Mouse (Mus musculus) bone marrow macrophage, adult 2 months (primary cell): ENCODE data around the gene Mcoln3. TPM values are rescaled to one million over a fixed set of nuclear protein-coding genes. Genes with fewer than 3 reads are reported as not detected.
A peak's percentile ranks its signal among the peaks of the same experiment; 100 is the strongest.

Source experiments
- H3K27ac ChIP-seq: 2 replicates; pipeline ENCODE4 v1.5.1; 2012; ENCODE audit warnings: low read depth, low read length; ENCODE audit not compliant: insufficient read depth
- H3K4me1 ChIP-seq: 2 replicates; pipeline ENCODE4 v1.6.1; 2012; ENCODE audit warnings: low read length; ENCODE audit not compliant: control insufficient read depth, insufficient read depth
- H3K4me3 ChIP-seq: 2 replicates; pipeline ENCODE4 v1.5.1; 2012; ENCODE audit warnings: mild to moderate bottlenecking, low read length, moderate library complexity; ENCODE audit not compliant: insufficient read depth
- CTCF ChIP-seq: IDR thresholded peaks from 2 replicates; pipeline ENCODE4 v1.5.1; 2012; ENCODE audit warnings: low read depth, mild to moderate bottlenecking, low read length, moderate library complexity
- POLR2A ChIP-seq: IDR thresholded peaks from 2 replicates; pipeline ENCODE4 v1.6.1; 2012; ENCODE audit warnings: mild to moderate bottlenecking, low read depth, low read length, borderline replicate concordance
- polyA plus RNA-seq: library from polyadenylated mRNA; stranded (reverse); fragments of >200 nt; gene quantifications from 2 replicates; pipeline ENCODE4 v1.2.4, GENCODE M21; 2012; ENCODE audit not compliant: missing spikeins, insufficient read depth, insufficient read length

Gene Mcoln3
- polyA plus RNA-seq, 1 experiment, result 4.7 TPM

GRCm38 (mm10) chr3:146107116-146107849 is 10.0 kb upstream of the Mcoln3 start:
- Histone ChIP-seq H3K4me3 (peak overlapping the region; percentile 70), H3K4me1 (peaks cover 32% of the 10 kb centered on the region), H3K27ac (no peak overlapping the region)
- TF ChIP-seq POLR2A, result no peak
- TF ChIP-seq CTCF, result no peak

- TF ChIP-seq CTCF, result no peak
- no peak for TF ChIP-seq POLR2A
- Histone ChIP-seq H3K27ac (peak within 1 kb of the TSS; percentile 98), H3K4me1 (peaks cover 35% of the 10 kb centered on the region), H3K4me3 (peak within 1 kb of the TSS; percentile 70)
These were observed 9.2 kb upstream of the Mcoln3 start, which contains the start of gene Wdr63 for GRCm38 (mm10) chr3:146107921-146108571. Gene Wdr63, minus strand, starts transcription at chr3:146108130.

GRCm38 (mm10) chr3:146108945-146109344 is 8.3 kb upstream of the Mcoln3 start:
- H3K4me1 ChIP-seq, result peaks cover 41% of the 10 kb centered on the region
- peak overlapping the region; percentile 98 for H3K27ac ChIP-seq
- TF ChIP-seq POLR2A (no peak), CTCF (no peak)
- no peak overlapping the region for H3K4me3 ChIP-seq

DNA sequence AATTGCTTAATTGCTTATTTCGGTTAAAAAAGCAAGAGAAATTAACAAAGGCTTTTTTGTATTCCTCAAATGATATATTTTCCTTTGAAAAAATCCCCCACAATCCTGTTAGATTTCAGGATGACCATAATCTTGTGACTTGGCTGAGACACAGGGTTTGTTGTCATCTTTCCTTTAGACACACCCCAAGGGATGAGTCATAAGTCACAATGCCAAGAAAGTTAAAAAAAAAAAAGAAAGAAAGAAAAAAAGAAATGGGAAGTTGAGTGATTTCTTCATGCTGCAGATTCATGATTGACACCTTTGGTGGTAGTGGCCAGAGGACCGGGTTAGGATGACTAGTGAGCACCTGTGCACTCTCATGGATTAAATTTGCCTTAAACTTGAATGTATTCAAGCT is 6.9 kb upstream of the Mcoln3 start:
- Histone ChIP-seq H3K27ac (peak overlapping the region; percentile 73), H3K4me3 (no peak overlapping the region), H3K4me1 (peaks cover 43% of the 10 kb centered on the region)
- TF ChIP-seq CTCF (no peak), POLR2A (no peak)

DNA sequence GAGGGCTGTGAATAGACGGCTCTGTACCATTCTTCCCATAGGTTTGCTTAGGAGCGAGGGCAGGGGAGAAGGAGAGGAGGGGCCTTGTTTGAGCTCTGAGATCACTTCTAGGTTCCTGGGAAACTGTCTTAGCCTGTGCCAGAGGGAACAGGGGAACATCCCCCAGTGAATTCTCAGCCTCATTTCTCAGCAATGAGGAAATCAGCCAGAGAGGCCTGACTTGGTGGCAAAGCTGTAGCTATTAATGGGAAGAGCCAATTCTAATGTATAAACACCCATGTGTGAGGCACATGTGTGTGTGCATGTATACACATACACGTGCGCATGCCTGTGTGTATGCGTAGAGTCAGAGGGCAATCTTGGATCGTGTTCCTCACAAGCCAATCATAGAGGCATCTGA is 6.3 kb upstream of the Mcoln3 start:
- H3K4me1 ChIP-seq, result peaks cover 43% of the 10 kb centered on the region
- H3K4me3 ChIP-seq, result no peak overlapping the region
- peak overlapping the region; percentile 73 for H3K27ac ChIP-seq
- TF ChIP-seq CTCF (no peak), POLR2A (no peak)

DNA sequence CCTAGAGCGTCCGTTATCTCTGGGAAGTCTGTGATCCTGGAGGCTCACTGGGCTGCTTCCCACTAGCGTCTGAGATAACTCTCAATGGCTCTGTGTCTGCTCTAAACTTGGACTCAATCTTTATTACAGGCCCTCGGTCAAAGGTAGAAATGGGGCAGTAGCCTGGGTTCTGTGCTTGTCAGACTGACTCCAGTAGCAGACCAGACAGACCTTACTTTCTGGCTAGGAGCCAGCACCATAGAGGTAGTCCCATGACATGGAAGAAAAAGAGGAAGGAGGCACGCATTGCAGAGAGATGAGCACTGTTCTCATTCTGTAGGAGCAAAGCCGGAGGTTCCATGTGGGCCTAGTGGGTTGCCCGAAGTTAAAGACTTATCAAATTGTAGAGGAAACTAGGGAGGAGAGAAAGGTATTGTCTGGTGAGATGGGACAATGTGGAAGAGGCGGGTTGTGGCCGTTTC is 777 bp downstream of the Mcoln3 start:
- Histone ChIP-seq H3K27ac (peak overlapping the region; percentile 40), H3K4me3 (0 out of 2 replicates have a peak overlapping the region, but pooled peaks have one; percentile 13), H3K4me1 (peaks cover 33% of the 10 kb centered on the region)
- TF ChIP-seq CTCF (no peak), POLR2A (no peak)

- Histone ChIP-seq H3K4me1 (peaks cover 21% of the 10 kb centered on the region), H3K4me3 (no peak overlapping the region), H3K27ac (no peak overlapping the region)
- TF ChIP-seq CTCF (no peak), POLR2A (no peak)
These were observed 4.3 kb downstream of the Mcoln3 start for GRCm38 (mm10) chr3:146121310-146122124.

- peaks cover 17% of the 10 kb centered on the region for H3K4me1 ChIP-seq
- no peak overlapping the region for H3K4me3 ChIP-seq
- TF ChIP-seq POLR2A (no peak), CTCF (no peak)
- no peak overlapping the region for H3K27ac ChIP-seq
These were observed 4.8 kb downstream of the Mcoln3 start for GRCm38 (mm10) chr3:146122125-146122420.

- H3K4me3 ChIP-seq, result no peak overlapping the region
- H3K4me1 ChIP-seq, result peaks cover 8% of the 10 kb centered on the region
- H3K27ac ChIP-seq, result no peak overlapping the region
- TF ChIP-seq CTCF (no peak), POLR2A (no peak)
These were observed 5.7 kb downstream of the Mcoln3 start for GRCm38 (mm10) chr3:146122807-146123463.
